Mouse (Mus musculus) CH12.LX (cell line): ENCODE results near the gene Uqcc3. TPM values are rescaled to one million over a fixed set of nuclear protein-coding genes. Genes with fewer than 3 reads are reported as not detected.
A peak's percentile ranks its signal among the peaks of the same experiment; 100 is the strongest.

Experiments
- DNase-seq: peaks from one replicate; pipeline ENCODE4 v3.0.0-alpha.2; 2013; ENCODE audit errors: extremely low read depth
- H3K27ac ChIP-seq: 2 replicates; pipeline ENCODE4 v1.5.1; 2012; ENCODE audit warnings: low read depth, mild to moderate bottlenecking, control low read depth, moderate library complexity; ENCODE audit not compliant: insufficient read depth
- H3K27me3 ChIP-seq: replicated peaks from 2 replicates; pipeline ENCODE3; 2012; ENCODE audit warnings: inconsistent platforms
- H3K36me3 ChIP-seq, 2 experiments: replicated peaks in 1 of 2; 2 replicates each; pipeline versions ENCODE3 to v1.6.1; 2012; ENCODE audit warnings: inconsistent platforms in 1 of 2, low read length in 1 of 2, mild to moderate bottlenecking in 1 of 2, mixed read lengths in 1 of 2, moderate library complexity in 1 of 2; ENCODE audit not compliant: control insufficient read depth in 1 of 2, insufficient read depth in 1 of 2
- H3K4me1 ChIP-seq, 2 experiments: 2 replicates each; pipeline ENCODE4 v1.6.1; 2012; ENCODE audit warnings: inconsistent platforms in 1 of 2, moderate library complexity in 1 of 2; ENCODE audit not compliant: insufficient read depth in 2 of 2, control insufficient read depth in 1 of 2
- H3K4me2 ChIP-seq: 2 replicates; pipeline ENCODE4 v1.6.1; 2012; ENCODE audit warnings: low read depth, mild to moderate bottlenecking, control low read depth; ENCODE audit not compliant: poor library complexity, insufficient read depth, severe bottlenecking
- H3K4me3 ChIP-seq, 3 experiments: fragments of 150-350 bp in 1 of 3; sonication (generic) in 1 of 3; replicated peaks in 1 of 3; 2 replicates each; pipeline versions ENCODE3 to v1.5.1; 2011 to 2012; ENCODE audit warnings: low read depth in 2 of 3, low read length in 2 of 3, mild to moderate bottlenecking in 2 of 3, moderate library complexity in 2 of 3, control low read depth in 1 of 3, improper control_type of control experiment in 1 of 3, inconsistent platforms in 1 of 3, mixed read lengths in 1 of 3; ENCODE audit not compliant: poor library complexity in 1 of 3
- H3K79me2 ChIP-seq: replicated peaks from 2 replicates; pipeline ENCODE4 v1.6.1; 2012; ENCODE audit warnings: mild to moderate bottlenecking, moderate library complexity; ENCODE audit not compliant: control insufficient read depth, poor library complexity, insufficient read depth, severe bottlenecking; ENCODE audit errors: extremely low read depth
- H3K9ac ChIP-seq: 2 replicates; pipeline ENCODE4 v1.6.1; 2012; ENCODE audit warnings: low read depth, mild to moderate bottlenecking, control low read depth, moderate library complexity; ENCODE audit not compliant: insufficient read depth
- H3K9me3 ChIP-seq: replicated peaks from 2 replicates; pipeline ENCODE3; 2012; ENCODE audit warnings: low read length, inconsistent platforms, mixed read lengths
- BHLHE40 ChIP-seq: IDR thresholded peaks from 2 replicates; pipeline ENCODE4 v1.6.1; 2011; ENCODE audit warnings: mild to moderate bottlenecking, low read depth, low read length, improper control_type of control experiment
- CHD1 ChIP-seq: IDR thresholded peaks from 2 replicates; pipeline ENCODE4 v1.6.1; 2012; ENCODE audit warnings: low read depth, low read length, improper control_type of control experiment, inconsistent platforms
- CTCF ChIP-seq, 2 experiments: IDR thresholded peaks in 1 of 2; conservative IDR thresholded peaks in 1 of 2; 2 replicates each; pipeline ENCODE4 v1.5.1; 2011 to 2012; ENCODE audit warnings: low read depth in 2 of 2, low read length in 2 of 2, improper control_type of control experiment in 1 of 2, inconsistent platforms in 1 of 2, mild to moderate bottlenecking in 1 of 2, moderate library complexity in 1 of 2
- ELF1 ChIP-seq: IDR thresholded peaks from 2 replicates; pipeline ENCODE4 v1.6.1; 2014; ENCODE audit warnings: low read depth, mild to moderate bottlenecking, inconsistent platforms, low read length, improper control_type of control experiment
- EP300 ChIP-seq: IDR thresholded peaks from 2 replicates; pipeline ENCODE4 v1.6.1; 2011; ENCODE audit warnings: low read length, improper control_type of control experiment
- ETS1 ChIP-seq: conservative IDR thresholded peaks from 2 replicates; pipeline ENCODE4 v1.6.1; 2012; ENCODE audit warnings: low read depth, mild to moderate bottlenecking, inconsistent platforms, low read length, improper control_type of control experiment, moderate library complexity
- GABPA ChIP-seq: IDR thresholded peaks from 2 replicates; pipeline ENCODE4 v1.6.1; 2012; ENCODE audit warnings: low read depth, low read length, improper control_type of control experiment, inconsistent platforms; ENCODE audit not compliant: insufficient replicate concordance
- IRF4 ChIP-seq: IDR thresholded peaks from 2 replicates; pipeline ENCODE4 v1.6.1; 2014; ENCODE audit warnings: low read depth, mild to moderate bottlenecking, inconsistent platforms, low read length, improper control_type of control experiment
- JUN ChIP-seq: IDR thresholded peaks from 2 replicates; pipeline ENCODE4 v1.6.1; 2011; ENCODE audit warnings: low read depth, mild to moderate bottlenecking, low read length, improper control_type of control experiment, moderate library complexity; ENCODE audit not compliant: insufficient read depth
- JUND ChIP-seq: conservative IDR thresholded peaks from 2 replicates; pipeline ENCODE4 v1.6.1; 2011; ENCODE audit warnings: low read depth, low read length, improper control_type of control experiment
- KAT2A ChIP-seq: IDR thresholded peaks from 2 replicates; pipeline ENCODE4 v1.6.1; 2012; ENCODE audit warnings: low read length, improper control_type of control experiment, inconsistent platforms; ENCODE audit not compliant: insufficient replicate concordance
- MAZ ChIP-seq: IDR thresholded peaks from 2 replicates; pipeline ENCODE4 v1.6.1; 2012; ENCODE audit warnings: low read depth, mild to moderate bottlenecking, inconsistent platforms, low read length, improper control_type of control experiment, moderate library complexity
- MEF2A ChIP-seq: IDR thresholded peaks from 2 replicates; pipeline ENCODE4 v1.6.1; 2014; ENCODE audit warnings: low read depth, mild to moderate bottlenecking, inconsistent platforms, low read length, improper control_type of control experiment, borderline replicate concordance
- NELFE ChIP-seq: IDR thresholded peaks from 2 replicates; pipeline ENCODE4 v1.6.1; 2011; ENCODE audit warnings: low read depth, low read length, improper control_type of control experiment
- PAX5 ChIP-seq: IDR thresholded peaks from 2 replicates; pipeline ENCODE4 v1.6.1; 2012; ENCODE audit warnings: low read length, inconsistent platforms, mixed read lengths
- POLR2A ChIP-seq: IDR thresholded peaks from 2 replicates; pipeline ENCODE4 v1.6.1; 2011; ENCODE audit warnings: low read depth, mild to moderate bottlenecking, improper control_type of control experiment, low read length
- POLR2AphosphoS2 ChIP-seq: IDR thresholded peaks from 2 replicates; pipeline ENCODE4 v1.6.1; 2011; ENCODE audit warnings: low read depth, low read length, improper control_type of control experiment
- RAD21 ChIP-seq: IDR thresholded peaks from 2 replicates; pipeline ENCODE4 v1.6.1; 2011; ENCODE audit warnings: low read depth, mild to moderate bottlenecking, low read length, improper control_type of control experiment, moderate library complexity
- SIN3A ChIP-seq: IDR thresholded peaks from 2 replicates; pipeline ENCODE4 v1.6.1; 2012; ENCODE audit warnings: low read length, improper control_type of control experiment, inconsistent platforms
- SMC3 ChIP-seq: IDR thresholded peaks from 2 replicates; pipeline ENCODE4 v1.6.1; 2011; ENCODE audit warnings: low read depth, low read length, improper control_type of control experiment
- ZKSCAN1 ChIP-seq: IDR thresholded peaks from 2 replicates; pipeline ENCODE4 v1.6.1; 2012; ENCODE audit warnings: low read depth, inconsistent platforms, low read length, improper control_type of control experiment, borderline replicate concordance
- ZMIZ1 ChIP-seq: IDR thresholded peaks from 2 replicates; pipeline ENCODE4 v1.6.1; 2012; ENCODE audit warnings: low read depth, mild to moderate bottlenecking, inconsistent platforms, low read length, improper control_type of control experiment
- ZNF384 ChIP-seq: IDR thresholded peaks from 2 replicates; pipeline ENCODE4 v1.6.1; 2012; ENCODE audit warnings: low read depth, low read length, improper control_type of control experiment, inconsistent platforms
- dilution Hi-C: fragments of 300-500 bp; cut with MboI; formaldehyde crosslinking; loops from 2 replicates; pipeline ENCODE4 v1.14.3; 2020; ENCODE audit warnings: low sequenced_read_pairs; ENCODE audit not compliant: extremely low pct_unique_long_range_greater_than_20kb, extremely low pct_ligation_motif_present
- in situ Hi-C: fragments of 300-500 bp; cut with MboI; formaldehyde crosslinking; loops from 3 replicates; pipeline ENCODE4 v1.14.3; 2019; ENCODE audit warnings: low sequenced_read_pairs, low pct_ligation_motif_present, low pct_unique_long_range_greater_than_20kb, mixed read lengths
- polyA plus RNA-seq: library from polyadenylated mRNA; unstranded; fragments of >175 nt; gene quantifications from 2 replicates; pipeline ENCODE4 v1.2.1, GENCODE M21; 2012; ENCODE audit warnings: low read depth; ENCODE audit not compliant: insufficient read length
- total RNA-seq, 2 experiments: library from RNA; depleted of rRNA; stranded (reverse); fragments of 300-350 nt in 1 of 2; fragments of >200 nt in 1 of 2; gene quantifications; 2 replicates each; pipeline ENCODE4 v1.2.3; 2012 to 2014

Uqcc3 gene
- total and polyA plus RNA-seq, 3 experiments: 23.5 to 56.6 (median 42.6) TPM

DNA sequence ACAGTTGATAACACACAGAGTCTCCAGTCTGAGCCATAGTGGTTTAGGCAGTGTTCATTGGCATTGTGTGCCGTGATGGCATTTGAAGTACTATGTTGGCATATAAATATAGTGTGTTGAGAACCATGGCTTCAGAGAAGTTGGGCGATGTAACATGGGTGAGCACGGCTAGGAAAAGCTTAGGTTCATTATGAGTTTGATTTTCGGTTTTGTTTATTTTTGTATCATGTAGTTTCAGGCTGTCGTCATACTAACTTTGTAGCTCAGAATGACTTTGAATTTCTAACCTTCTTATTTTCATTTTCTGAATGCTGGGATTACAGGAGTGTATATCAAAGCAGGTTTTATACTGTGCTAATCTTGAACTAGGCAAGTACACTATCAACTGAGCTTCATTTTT lies 22.7 kb upstream of the Uqcc3 start:
- Histone ChIP-seq H3K4me2 (no peak overlapping the region), H3K36me3 (peaks cover 51 to 76% of the 10 kb centered on the region in 2 experiments), H3K27ac (peak overlapping the region; percentile 18), H3K9me3 (no peaks in the 10 kb centered on the region), H3K27me3 (no peaks in the 10 kb centered on the region), H3K4me1 (peaks cover 18 to 34% of the 10 kb centered on the region in 2 experiments), H3K9ac (no peak overlapping the region), H3K79me2 (peaks cover 57% of the 10 kb centered on the region), H3K4me3 (no peak overlapping the region)
- dilution Hi-C loops: no loop called here
- no peak for DNase-seq
- TF ChIP-seq ELF1 (no peak), NELFE (no peak), JUND (peak; percentile 82), CTCF (conservative IDR thresholded peaks at IDR 0.05 in 1 of 2, IDR thresholded peaks at IDR 0.05 in 1 of 2; ENCODE audit: low read depth in 2 of 2, low read length in 2 of 2) (no peak), BHLHE40 (no peak), MAZ (no peak), IRF4 (peak; percentile 82), PAX5 (no peak), MEF2A (peak; percentile 89), EP300 (peak; percentile 82), POLR2AphosphoS2 (no peak), SIN3A (no peak), ETS1 (peak; percentile 38; the same call in 1 of the 2 replicates), JUN (peak; percentile 92)
- in situ Hi-C loops: no loop called here

DNA sequence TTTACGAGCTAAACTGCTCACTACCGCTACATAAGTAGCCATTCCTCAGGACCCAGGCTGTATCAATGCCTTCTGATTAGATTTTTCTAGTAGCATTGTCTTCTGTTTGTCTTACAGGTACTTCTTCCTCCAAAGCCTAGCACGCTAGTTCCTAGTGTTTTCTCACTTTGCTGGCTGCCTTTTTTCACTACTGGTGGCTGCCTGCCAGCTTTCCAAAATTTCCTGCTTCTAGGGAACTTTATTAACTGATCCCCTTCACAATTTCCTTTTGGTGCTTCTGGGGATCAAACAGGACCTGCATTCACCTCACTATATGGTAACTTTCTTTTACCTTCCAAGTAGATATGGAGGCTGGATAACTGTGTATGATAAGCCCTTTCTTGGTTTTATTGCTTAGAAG lies 18.4 kb upstream of the Uqcc3 start:
- Histone ChIP-seq H3K79me2 (peaks cover 69% of the 10 kb centered on the region), H3K4me2 (peak overlapping the region; percentile 96), H3K36me3 (peaks cover 33 to 52% of the 10 kb centered on the region in 2 experiments), H3K27ac (no peak overlapping the region), H3K9me3 (no peaks in the 10 kb centered on the region), H3K4me1 (peaks cover 32 to 68% of the 10 kb centered on the region in 2 experiments), H3K27me3 (no peaks in the 10 kb centered on the region), H3K4me3 (peak overlapping the region; percentile 82 to 99 (median 99)), H3K9ac (peak overlapping the region; percentile 85)
- no peak for DNase-seq
- no peak for TF ChIP-seq NELFE
- no peak for TF ChIP-seq ZKSCAN1
- no peak for TF ChIP-seq EP300
- TF ChIP-seq SMC3: no peak
- TF ChIP-seq MAZ: no peak
- no peak for TF ChIP-seq ZMIZ1
- no peak for TF ChIP-seq RAD21
- no peak for TF ChIP-seq CHD1
- TF ChIP-seq ZNF384: no peak
- TF ChIP-seq POLR2A: no peak
- TF ChIP-seq GABPA: no peak
- TF ChIP-seq KAT2A: no peak
- in situ Hi-C loops (loop anchor here (5.0 kb wide), 1 partner anchor 38 kb away; no protein-coding TSS in a partner anchor), dilution Hi-C loops (no loop called here)
